Mouse (Mus musculus) hindbrain, embryonic 15.5 days (tissue): Measurements from ENCODE around the gene Pptc7. TPM values are rescaled to one million over a fixed set of nuclear protein-coding genes. Genes with fewer than 3 reads are reported as not detected.

ENCODE experiments used
- ATAC-seq: fragments of 200-750 bp; cut with Nextera tagmentation; 2 replicates; pipeline ENCODE4 v1.8.0; 2017; ENCODE audit warnings: low read depth, moderate number of reproducible peaks, moderate TSS enrichment; ENCODE audit not compliant: low FRiP score
- H3K27ac ChIP-seq: fragments of 300-500 bp; sonication (generic); replicated peaks from 2 replicates; pipeline ENCODE4 v1.5.1; 2015; ENCODE audit warnings: mild to moderate bottlenecking, inconsistent platforms
- H3K27me3 ChIP-seq: fragments of 300-500 bp; sonication (generic); 2 replicates; pipeline ENCODE4 v1.6.1; 2015; ENCODE audit warnings: control low read depth, inconsistent platforms
- H3K36me3 ChIP-seq: fragments of 300-500 bp; sonication (generic); 2 replicates; pipeline ENCODE4 v1.6.1; 2015; ENCODE audit warnings: control low read depth, inconsistent platforms
- H3K4me1 ChIP-seq: fragments of 300-500 bp; sonication (generic); replicated peaks from 2 replicates; pipeline ENCODE4 v1.6.1; 2015; ENCODE audit warnings: control low read depth, inconsistent platforms
- H3K4me2 ChIP-seq: fragments of 300-500 bp; sonication (generic); 2 replicates; pipeline ENCODE4 v1.6.1; 2015; ENCODE audit warnings: moderate library complexity, mild to moderate bottlenecking, inconsistent platforms
- H3K4me3 ChIP-seq: fragments of 300-500 bp; sonication (generic); 2 replicates; pipeline ENCODE4 v1.5.1; 2015; ENCODE audit warnings: mild to moderate bottlenecking, inconsistent platforms
- H3K9ac ChIP-seq: fragments of 300-500 bp; sonication (generic); 2 replicates; pipeline ENCODE4 v1.6.1; 2015; ENCODE audit warnings: inconsistent platforms
- H3K9me3 ChIP-seq: fragments of 300-500 bp; sonication (generic); 2 replicates; pipeline ENCODE4 v1.6.1; 2016; ENCODE audit warnings: control low read depth, inconsistent platforms
- WGBS: fragments of 180-500 bp; shearing (Covaris S2); methylation state at CpG from one replicate; pipeline ENCODE4 v1.1.7; 2015; 5-methylcytosine and 5-hydroxymethylcytosine counted together
- polyA plus RNA-seq: library from polyadenylated mRNA; unstranded; fragments of >200 nt; fragmentation: Nextera tagmentation; extraction: Ambion mirVana; gene quantifications from 2 replicates; pipeline ENCODE4 v1.2.1, GENCODE M21; 2015

The Pptc7 gene
- polyA plus RNA-seq, 1 experiment from 2014 or later = 8.1 TPM

DNA sequence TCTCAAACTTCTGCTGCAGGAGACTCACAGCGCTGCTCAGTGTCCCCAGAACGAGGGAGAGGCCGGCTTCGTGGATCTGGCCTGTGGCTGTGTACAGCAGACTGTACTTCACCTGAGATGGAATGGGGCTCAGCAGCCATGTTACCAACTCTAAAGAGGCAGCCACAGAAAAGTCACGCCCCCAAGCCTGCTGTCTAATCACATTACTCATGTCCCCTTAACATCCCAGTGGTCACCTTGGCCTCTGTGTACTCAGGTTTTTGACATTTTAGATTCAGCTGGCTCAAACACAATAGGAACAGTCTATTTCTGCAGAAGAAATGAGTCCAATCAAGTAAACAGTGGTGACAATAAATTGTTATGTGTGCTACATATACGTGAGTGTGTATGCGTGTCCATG lies 36.2 kb upstream of the Pptc7 start:
- no peak overlapping the region for H3K4me3 ChIP-seq
- H3K4me1 ChIP-seq = peaks cover 9% of the 10 kb centered on the region; the same call in 1 of the 2 replicates
- H3K9me3 ChIP-seq = no peaks in the 10 kb centered on the region
- no peak overlapping the region for H3K4me2 ChIP-seq
- peaks cover 20% of the 10 kb centered on the region for H3K36me3 ChIP-seq
- no peaks in the 10 kb centered on the region for H3K27me3 ChIP-seq
- no peak for ATAC-seq
- H3K9ac ChIP-seq = no peak overlapping the region
- 95% methylated on average over 7 of the region's 7 CpGs for WGBS
- H3K27ac ChIP-seq = no peak overlapping the region

DNA sequence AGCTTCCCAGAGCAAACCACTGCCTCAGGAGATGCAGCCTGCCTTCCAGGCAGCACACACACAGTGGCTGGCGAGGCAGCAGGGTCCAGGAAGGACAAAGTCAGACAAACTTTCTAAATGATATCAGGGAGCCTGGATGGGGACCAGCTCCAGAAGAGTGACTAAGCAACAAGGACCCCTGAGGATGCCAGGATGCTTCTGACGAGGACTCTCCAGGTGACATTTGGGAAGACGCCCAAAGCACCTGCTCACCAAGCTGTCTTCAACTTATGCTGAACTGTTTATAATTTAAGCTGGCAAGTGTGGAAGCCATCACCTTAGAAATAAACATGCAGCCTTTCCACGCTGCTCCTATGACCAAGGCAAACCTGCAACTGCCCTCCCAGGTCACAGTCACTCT lies 34.9 kb upstream of the Pptc7 start:
- H3K27me3 ChIP-seq = no peaks in the 10 kb centered on the region
- peaks cover 3% of the 10 kb centered on the region; the same call in 1 of the 2 replicates for H3K4me1 ChIP-seq
- WGBS = 83% methylated on average over 4 of the region's 4 CpGs
- no peak for ATAC-seq
- no peak overlapping the region for H3K9ac ChIP-seq
- no peak overlapping the region for H3K27ac ChIP-seq
- H3K4me3 ChIP-seq = no peak overlapping the region
- peaks cover 28% of the 10 kb centered on the region for H3K36me3 ChIP-seq
- H3K9me3 ChIP-seq = no peaks in the 10 kb centered on the region
- no peak overlapping the region for H3K4me2 ChIP-seq

DNA sequence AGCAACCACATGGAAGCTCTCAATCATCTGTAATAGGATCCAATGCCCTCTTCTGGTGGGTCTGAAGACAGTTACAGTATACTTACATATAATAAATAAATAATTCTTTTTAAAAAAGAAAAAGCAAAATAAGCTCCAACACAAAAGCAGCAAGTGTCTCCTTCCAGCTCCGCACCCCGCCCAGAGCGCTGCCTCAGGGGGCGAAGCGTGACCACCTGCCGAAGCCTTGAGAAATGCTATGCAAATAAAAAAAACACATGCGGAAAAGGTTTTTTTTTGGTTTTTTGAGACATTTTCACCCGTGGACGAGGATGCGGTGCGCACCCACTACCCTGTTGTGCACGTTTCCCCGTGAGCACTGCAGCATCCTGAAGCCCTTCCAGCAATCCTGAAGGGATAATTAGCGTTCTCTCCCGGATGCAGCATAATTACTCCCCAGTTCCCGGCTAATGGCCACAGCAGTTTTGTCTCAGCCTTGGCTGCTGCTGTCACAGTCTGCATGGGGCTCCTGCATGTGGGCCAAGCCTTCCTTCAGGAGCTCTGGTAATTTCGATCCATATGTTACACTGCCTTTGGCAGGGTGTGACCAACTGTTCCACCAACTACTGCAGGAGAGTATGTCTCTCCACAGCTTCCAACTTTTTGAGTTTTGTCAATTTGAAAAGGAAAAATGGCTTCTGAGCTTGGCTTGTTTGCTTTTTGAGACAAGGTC lies 32.1 kb upstream of the Pptc7 start:
- H3K27me3 ChIP-seq = no peaks in the 10 kb centered on the region
- no peaks in the 10 kb centered on the region for H3K9me3 ChIP-seq
- H3K36me3 ChIP-seq = peaks cover 47% of the 10 kb centered on the region
- WGBS = 75% methylated on average over 17 of the region's 17 CpGs
- no peak overlapping the region for H3K4me3 ChIP-seq
- no peak for ATAC-seq
- no peak overlapping the region for H3K9ac ChIP-seq
- H3K4me2 ChIP-seq = no peak overlapping the region
- H3K4me1 ChIP-seq = no peaks in the 10 kb centered on the region
- H3K27ac ChIP-seq = no peak overlapping the region

DNA sequence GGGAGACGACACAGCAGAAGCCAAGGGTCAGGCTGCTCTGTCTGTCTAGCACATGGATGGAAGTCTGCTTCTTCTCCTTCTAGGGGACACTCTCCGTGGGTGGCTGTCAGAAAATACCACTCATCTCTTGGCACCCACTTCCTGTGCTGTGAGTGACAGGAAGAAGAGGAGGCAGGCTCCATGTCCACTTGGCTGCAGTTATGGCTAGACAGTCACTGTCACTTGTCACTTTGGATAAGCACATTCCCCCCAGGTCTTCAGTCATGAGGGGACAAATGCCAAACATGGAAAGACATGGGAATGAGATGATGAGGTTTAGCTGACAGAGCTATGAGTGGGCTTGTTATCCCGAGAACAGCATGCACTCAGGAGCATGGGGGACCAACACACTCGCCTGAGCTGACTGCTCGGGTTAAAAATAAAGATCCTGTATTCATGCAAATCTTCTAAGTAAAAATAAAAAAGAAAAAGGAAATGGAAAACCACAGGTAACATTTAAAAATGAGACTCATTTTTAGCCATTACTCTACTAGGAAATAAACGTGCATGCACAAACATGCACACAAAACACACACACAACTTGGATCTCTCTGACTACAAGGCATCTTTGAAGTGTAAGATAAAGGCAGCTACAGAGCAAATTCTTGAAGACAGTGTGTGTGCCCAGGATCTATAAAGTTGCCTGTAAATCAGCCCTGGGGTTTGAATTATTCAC lies 26.0 kb upstream of the Pptc7 start:
- 79% methylated on average over 6 of the region's 6 CpGs for WGBS
- H3K4me1 ChIP-seq = peaks cover 14% of the 10 kb centered on the region
- no peak for ATAC-seq
- H3K27me3 ChIP-seq = no peaks in the 10 kb centered on the region
- H3K4me3 ChIP-seq = no peak overlapping the region
- H3K9ac ChIP-seq = no peak overlapping the region
- H3K4me2 ChIP-seq = no peak overlapping the region
- no peaks in the 10 kb centered on the region for H3K9me3 ChIP-seq
- peaks cover 46% of the 10 kb centered on the region for H3K36me3 ChIP-seq
- no peak overlapping the region for H3K27ac ChIP-seq

DNA sequence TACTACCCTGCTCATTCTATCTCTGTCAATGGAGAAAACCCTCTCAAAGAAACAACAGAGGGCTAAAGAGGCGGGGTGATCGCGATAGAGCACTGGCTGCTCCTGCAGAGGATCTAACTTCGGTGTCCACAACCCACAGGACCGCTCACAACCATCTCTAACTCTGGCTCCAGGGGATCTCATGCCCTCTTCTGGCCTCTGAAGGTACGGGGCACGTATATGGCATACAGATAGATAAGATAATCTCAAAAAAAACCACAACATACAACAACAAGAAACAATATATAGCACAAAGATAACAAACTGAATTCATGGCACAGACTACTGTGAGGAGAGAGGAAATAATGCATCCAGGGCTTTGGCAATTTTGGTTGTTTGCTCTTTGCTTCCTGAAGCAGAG lies 22.1 kb upstream of the Pptc7 start:
- Histone ChIP-seq H3K4me2 (no peak overlapping the region), H3K27ac (no peak overlapping the region), H3K36me3 (peaks cover 14% of the 10 kb centered on the region), H3K9ac (no peak overlapping the region), H3K9me3 (no peaks in the 10 kb centered on the region), H3K27me3 (no peaks in the 10 kb centered on the region), H3K4me3 (no peak overlapping the region), H3K4me1 (peaks cover 23% of the 10 kb centered on the region)
- WGBS = 52% methylated on average over 7 of the region's 7 CpGs
- no peak for ATAC-seq

DNA sequence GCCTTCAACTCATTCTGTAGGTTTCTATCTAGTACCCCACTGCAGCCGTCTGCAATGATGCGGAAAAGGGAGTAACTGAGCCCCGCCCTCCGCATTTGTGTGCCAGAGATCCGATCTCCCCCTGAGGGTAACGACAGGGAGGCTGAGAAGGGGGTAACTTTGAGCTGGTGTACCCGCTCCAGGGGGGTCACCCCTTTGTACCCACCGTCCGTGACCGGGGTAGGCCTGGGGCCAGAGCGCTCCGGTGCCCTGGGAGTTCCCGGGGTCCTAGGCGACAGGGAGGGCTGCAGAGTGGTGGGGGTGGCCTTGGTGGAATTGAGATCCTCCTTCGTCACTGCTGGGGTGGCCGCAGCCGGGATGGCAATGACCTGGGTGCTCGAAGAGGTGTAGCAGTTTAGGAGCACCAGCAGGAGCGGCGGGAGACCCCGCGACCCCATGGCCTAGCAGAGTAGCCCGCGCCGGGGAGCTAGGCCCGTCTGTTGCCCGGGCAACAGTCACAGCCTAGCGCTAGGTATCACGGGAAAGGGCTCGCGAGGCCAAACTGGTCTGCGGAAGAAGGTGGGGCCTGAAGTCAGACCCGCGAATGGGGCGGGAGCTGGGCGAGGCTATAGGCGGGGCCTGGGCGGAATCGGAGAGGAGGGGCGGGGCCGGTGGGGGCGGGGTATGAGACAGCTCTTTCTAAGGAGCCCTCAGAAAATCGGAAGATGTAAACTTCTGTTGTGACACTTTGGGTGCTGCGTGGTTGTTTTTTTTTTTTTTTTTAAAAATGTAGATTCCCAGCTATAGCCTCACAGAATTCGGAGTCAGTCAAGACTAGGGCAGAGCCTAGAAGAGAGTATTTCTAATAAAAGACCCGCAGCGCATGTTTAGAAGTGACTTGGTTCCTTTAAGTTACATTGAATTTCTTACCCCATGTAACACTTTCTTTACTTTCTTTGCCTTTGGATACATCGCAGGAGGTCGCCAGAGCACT lies 19.9 kb upstream of the Pptc7 start, which contains the start of gene Tctn1:
Tctn1 (minus strand) TSS at position 528 of the 973 bp plus-strand sequence.
- peak; percentile 98 for ATAC-seq
- peak within 1 kb of the TSS; percentile 76 for H3K9ac ChIP-seq
- H3K4me1 ChIP-seq = peaks cover 23% of the 10 kb centered on the region
- H3K27me3 ChIP-seq = no peaks in the 10 kb centered on the region
- peak within 1 kb of the TSS; percentile 80 for H3K4me3 ChIP-seq
- no peaks in the 10 kb centered on the region for H3K9me3 ChIP-seq
- H3K4me2 ChIP-seq = peak within 1 kb of the TSS; percentile 72
- H3K27ac ChIP-seq = peak within 1 kb of the TSS; percentile 76
- 2% methylated on average over 49 of the region's 49 CpGs for WGBS
- H3K36me3 ChIP-seq = peaks cover 2% of the 10 kb centered on the region; the same call in 1 of the 2 replicates

DNA sequence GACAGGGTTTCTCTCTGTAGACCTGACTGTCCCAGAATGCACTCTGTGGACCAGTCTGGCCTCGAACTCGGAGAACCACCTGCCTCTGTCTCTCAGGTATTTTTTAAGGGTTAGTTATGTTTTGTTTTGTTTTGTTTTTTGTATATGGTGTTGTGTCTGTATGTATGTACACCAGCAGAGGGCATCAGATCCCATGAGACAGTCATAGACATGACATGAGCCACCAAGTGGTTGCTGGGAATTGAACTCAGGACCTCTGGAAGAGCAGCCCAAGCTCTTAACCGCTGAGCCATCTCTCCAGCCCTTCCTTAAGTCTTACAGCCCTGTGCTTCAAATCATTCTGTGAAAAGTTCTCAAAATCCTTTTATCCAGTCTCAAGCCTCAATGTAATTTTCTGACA lies 19.0 kb upstream of the Pptc7 start:
- H3K27ac ChIP-seq = no peak overlapping the region
- peak overlapping the region; percentile 72; the same call in 1 of the 2 replicates for H3K4me2 ChIP-seq
- no peaks in the 10 kb centered on the region for H3K36me3 ChIP-seq
- no peaks in the 10 kb centered on the region for H3K9me3 ChIP-seq
- 72% methylated on average over 3 of the region's 3 CpGs for WGBS
- H3K9ac ChIP-seq = no peak overlapping the region
- H3K4me1 ChIP-seq = peaks cover 23% of the 10 kb centered on the region
- no peak overlapping the region for H3K4me3 ChIP-seq
- no peaks in the 10 kb centered on the region for H3K27me3 ChIP-seq
- no peak for ATAC-seq

DNA sequence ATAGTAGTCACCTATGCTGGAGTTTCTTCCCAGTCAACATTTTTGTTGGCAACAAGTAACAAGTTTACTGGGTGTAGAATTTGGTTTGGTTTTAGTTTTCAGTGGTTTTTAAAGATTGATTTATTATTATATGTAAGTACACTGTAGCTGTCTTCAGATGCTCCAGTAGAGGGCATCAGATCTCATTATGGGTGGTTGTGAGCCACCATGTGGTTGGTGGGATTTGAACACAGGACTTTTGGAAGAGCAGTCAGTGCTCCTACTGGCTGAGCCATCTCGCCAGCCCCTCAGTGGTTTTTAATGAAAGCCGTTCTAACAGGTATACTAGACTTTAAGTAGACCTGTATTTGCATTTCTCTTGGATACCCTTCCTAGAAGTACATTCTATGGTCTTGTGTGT lies 18.2 kb upstream of the Pptc7 start:
- Histone ChIP-seq H3K4me2 (no peak overlapping the region), H3K9me3 (no peaks in the 10 kb centered on the region), H3K36me3 (no peaks in the 10 kb centered on the region), H3K4me3 (no peak overlapping the region), H3K9ac (no peak overlapping the region), H3K27me3 (no peaks in the 10 kb centered on the region), H3K27ac (no peak overlapping the region), H3K4me1 (peaks cover 17% of the 10 kb centered on the region)
- 95% methylated on average over 2 of the region's 2 CpGs for WGBS
- ATAC-seq = no peak

DNA sequence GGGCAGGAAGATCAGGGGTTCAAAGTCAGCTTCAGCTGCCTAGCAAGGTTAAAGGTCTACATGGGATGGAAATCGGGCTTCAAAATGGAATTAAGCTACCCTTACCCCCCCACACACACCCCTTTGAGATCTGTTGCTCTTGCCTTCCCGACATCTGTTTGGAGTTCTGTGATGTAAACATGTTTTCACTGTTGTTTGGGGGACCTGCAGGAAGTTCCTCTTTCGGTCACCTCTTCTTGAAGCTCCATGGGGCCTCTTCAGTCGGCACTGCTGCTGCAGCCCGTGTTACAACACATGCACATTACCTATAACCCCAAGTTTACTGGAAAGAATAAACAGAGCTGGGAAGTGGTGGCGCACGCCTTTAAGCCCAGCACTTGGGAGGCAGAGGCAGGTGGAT lies 17.0 kb upstream of the Pptc7 start:
- Histone ChIP-seq H3K9me3 (no peaks in the 10 kb centered on the region), H3K36me3 (no peaks in the 10 kb centered on the region), H3K27me3 (no peaks in the 10 kb centered on the region), H3K27ac (no peak overlapping the region), H3K9ac (no peak overlapping the region), H3K4me3 (no peak overlapping the region), H3K4me2 (no peak overlapping the region), H3K4me1 (peaks cover 13% of the 10 kb centered on the region)
- 79% methylated on average over 7 of the region's 7 CpGs for WGBS
- no peak for ATAC-seq

DNA sequence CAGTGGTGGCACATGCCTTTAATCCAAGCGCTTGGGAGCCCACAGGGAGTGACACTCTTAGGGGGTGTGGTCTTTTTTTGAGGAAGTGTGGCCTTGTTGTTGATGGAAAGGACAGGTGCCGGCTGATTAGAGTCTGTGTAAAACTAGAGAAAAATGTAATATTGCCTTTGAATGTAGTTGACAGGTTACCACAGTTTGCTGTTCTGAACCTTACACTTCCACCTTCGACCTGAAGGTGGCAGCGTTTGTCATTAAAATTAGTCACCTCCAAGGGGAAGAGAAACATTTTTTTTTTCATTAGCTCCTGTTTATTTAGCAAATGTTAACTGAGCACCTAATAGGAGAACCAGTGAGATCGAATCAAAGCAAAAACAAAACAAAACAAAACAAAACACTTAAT lies 16.3 kb upstream of the Pptc7 start:
- Histone ChIP-seq H3K27ac (no peak overlapping the region), H3K4me1 (peaks cover 12% of the 10 kb centered on the region), H3K4me3 (no peak overlapping the region), H3K27me3 (no peaks in the 10 kb centered on the region), H3K36me3 (no peaks in the 10 kb centered on the region), H3K4me2 (no peak overlapping the region), H3K9ac (no peak overlapping the region), H3K9me3 (no peaks in the 10 kb centered on the region)
- 30% methylated on average over 5 of the region's 5 CpGs for WGBS
- no peak for ATAC-seq

DNA sequence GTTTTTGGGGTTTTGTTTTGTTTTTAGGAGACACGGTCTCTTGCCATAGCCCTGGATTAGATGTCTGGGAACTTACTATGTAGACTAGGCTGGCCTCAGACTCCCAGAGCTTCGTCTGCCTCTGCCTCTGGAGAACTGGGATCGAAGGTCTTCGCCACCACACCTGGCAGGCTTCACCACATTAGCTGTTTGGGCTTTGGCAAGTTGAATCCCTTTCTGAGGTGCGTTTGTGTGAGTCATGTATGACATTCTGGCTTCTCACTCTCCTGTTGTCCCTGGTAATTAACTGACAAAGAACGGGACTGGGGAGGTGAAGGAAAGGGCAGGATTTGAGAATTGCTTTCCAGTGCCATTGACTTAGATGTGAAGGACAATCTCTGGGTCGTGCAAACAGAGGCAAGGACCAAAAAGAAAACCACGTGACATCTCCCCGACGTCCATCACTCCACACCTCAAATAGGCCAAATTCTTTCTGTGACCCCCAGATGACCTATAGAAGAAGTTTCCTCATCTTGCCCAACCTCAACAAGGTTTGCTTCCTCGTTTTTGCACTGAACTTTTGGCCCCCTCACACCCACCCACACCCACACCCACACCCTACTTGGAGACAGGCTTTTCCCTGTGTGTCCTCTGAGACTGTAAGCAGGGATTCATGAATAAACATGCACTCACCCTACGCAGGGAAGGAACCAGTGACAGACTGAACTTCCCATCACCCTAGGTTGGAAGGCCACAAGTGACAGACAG lies 15.1 kb upstream of the Pptc7 start:
- Histone ChIP-seq H3K9ac (no peak overlapping the region), H3K4me3 (no peak overlapping the region), H3K27me3 (no peaks in the 10 kb centered on the region), H3K27ac (no peak overlapping the region), H3K36me3 (no peaks in the 10 kb centered on the region), H3K4me1 (0 out of 2 replicates have a peak, but pooled peaks cover 5% of the 10 kb centered on the region), H3K9me3 (no peaks in the 10 kb centered on the region), H3K4me2 (no peak overlapping the region)
- 66% methylated on average over 12 of the region's 12 CpGs for WGBS
- no peak for ATAC-seq
